Mouse (Mus musculus): Measurements from ENCODE around the gene Ror2.

The Ror2 gene

DNA sequence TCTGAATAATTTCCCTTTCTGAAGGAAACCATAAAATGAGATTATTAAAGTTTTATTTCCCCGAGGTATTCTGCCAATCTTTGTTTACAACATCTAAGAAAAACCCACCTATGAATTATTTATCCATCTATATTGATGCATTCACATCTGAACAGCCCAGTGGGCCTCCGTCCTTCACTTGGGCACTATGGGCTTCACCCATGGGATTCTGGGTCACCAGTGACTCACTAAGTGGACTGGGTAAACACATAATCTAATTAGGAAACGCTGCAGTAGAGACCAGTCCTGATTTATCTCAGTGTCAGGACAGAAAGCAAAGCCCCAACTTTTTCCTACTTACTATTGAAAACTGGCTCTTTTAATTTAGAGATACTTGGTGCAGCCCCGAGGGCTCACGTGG is 210.9 kb downstream of the Ror2 start:
- intact Hi-C loops (cut with DNase I) = no loop called here

DNA sequence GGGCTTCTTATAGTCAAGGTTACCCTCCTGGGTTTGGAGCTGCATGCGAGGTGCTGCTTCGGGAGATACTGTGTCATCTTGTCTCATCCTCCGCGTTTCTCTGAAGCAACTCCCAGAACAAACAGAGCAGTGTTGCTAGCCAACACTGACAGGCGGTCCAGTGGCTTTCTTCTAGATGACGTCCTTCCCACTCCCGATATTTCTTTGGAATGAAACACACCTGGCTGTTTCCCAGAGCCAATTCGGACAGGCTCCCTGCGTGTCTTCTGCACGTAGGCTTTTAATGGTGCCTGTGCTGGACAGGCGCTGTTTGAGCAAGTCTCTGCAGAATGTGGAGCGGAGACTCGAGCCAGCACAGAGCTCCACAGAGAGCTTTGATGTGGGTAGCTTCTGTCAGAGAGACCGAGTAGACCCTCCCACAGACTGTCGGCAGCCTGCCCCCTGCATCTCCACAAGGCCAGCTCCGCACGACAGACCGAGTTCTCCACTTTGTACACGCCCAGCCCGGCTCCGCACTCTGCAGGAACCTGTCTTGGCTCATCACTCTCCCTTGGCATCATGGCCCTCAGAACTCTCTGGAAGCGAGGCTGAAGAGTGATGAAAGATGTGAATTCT is 216.7 kb downstream of the Ror2 start:
- intact Hi-C loops (cut with DNase I) = no loop called here

DNA sequence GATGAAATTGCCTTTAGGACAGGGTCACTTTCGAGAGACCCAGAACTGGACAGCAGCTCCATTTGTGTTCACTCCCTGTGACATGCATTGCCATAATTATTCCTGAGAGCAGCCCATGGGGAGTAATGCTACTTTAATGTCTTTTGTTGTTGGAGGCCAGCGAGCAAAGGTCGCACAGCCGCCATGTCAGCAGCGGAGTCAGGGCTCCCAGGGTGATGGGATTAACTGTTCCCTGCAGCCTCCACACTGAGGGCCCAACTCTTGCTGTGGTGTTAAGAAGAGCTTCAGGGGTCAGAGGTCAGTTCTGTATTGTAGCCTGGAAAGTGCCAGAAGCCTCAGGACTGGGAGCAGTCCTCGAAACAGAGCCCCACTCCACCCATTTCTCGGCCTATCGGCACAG is 217.5 kb downstream of the Ror2 start:
- intact Hi-C loops (cut with DNase I) = no loop called here

DNA sequence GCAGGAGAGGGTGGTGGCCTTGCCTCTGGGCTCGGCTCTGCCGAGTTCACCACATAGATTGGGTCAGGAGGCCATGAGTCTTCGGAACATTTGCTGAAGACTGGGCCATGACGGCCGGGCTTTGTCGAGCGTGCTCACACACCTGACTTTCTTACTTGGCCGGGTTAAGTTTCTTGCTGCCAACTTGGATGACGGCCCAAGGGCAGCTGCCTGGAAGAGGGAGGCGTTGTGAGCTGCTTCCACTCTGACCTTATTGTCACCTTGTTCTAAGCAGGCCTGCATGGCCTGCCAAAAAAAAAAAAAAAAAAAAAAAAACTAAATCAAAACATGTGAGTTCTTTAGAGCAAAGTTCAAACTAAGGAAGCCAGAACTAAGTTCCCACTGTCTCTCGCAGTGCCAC is 218.0 kb downstream of the Ror2 start:
- intact Hi-C loops (cut with DNase I) = no loop called here

DNA sequence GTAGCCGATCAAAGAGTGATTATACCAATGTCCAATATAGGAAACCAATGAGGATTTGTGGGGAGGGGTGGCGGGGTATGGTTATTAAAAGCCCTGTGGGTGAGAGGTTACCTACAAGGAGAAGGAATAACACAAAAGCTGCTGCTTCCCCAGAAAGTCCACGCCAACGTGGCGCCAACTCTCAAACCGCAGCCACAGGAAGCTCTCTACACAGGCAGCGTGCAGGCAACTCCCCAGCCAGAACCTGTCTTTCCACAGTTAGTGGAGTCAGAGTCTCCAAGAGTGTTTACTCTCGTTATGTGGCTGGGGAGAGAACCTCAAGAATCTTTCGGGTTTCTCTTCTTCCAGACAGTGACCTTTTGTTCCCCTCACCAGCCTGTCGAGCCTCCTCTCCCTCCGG is 220.8 kb downstream of the Ror2 start:
- intact Hi-C loops (cut with DNase I) = no loop called here

DNA sequence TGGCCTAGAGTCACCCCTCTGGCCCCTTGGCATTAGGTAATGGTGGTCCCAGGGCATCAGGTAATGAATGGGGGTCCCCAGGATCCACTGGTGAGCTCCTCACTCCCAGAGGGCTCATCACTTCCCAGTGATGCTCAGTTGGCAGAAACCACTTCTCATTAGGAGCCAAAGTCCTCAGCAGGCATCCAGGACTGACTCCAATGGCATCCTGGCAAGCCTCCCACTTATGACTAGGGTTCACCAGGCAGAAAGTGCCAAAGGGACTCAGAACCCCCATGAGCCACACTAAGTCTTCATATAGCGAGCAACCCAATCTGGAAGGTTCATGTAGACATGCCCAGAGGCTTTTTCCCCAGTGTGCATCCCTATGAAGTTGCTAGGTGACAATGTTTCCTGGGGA is 221.2 kb downstream of the Ror2 start:
- intact Hi-C loops (cut with DNase I) = no loop called here

Data from adrenal gland (tissue).